Mouse (Mus musculus): ENCODE measurements around the gene St7. TPM values are rescaled to one million over a fixed set of nuclear protein-coding genes. Genes with fewer than 3 reads are reported as not detected.

The St7 gene
- polyA plus RNA-seq, 1 experiment from 2014 or later = 25.0 TPM

- no peak for ATAC-seq (ENCODE audit: low read depth)
Observed at GRCm38 (mm10) chr6:17912825-17913224, 220.1 kb downstream of the St7 start.

GRCm38 (mm10) chr6:17913315-17913714, 220.6 kb downstream of the St7 start:
- no peak overlapping the region for H3K4me2 ChIP-seq (ENCODE audit: low read depth, low read length)
- ATAC-seq (ENCODE audit: low read depth) = no peak
- WGBS = 69% methylated on average over 1 of the region's 1 CpGs
- no peak overlapping the region for H3K9ac ChIP-seq (ENCODE audit: low read depth, low read length)
- H3K9me3 ChIP-seq (ENCODE audit: control insufficient read depth, low read length) = no peaks in the 10 kb centered on the region
- H3K27me3 ChIP-seq (replicated peaks; ENCODE audit: control insufficient read depth, insufficient read depth, low read length) = no peaks in the 10 kb centered on the region
- no peaks in the 10 kb centered on the region for H3K4me1 ChIP-seq (ENCODE audit: control insufficient read depth, insufficient read depth, low read length)
- H3K36me3 ChIP-seq (ENCODE audit: control insufficient read depth, insufficient read depth, low read length) = peaks cover 3% of the 10 kb centered on the region; the same call in 1 of the 2 replicates
- no peak overlapping the region for H3K27ac ChIP-seq (replicated peaks; ENCODE audit: low read depth, low read length)
- DNase-seq (ENCODE audit: low spot score) = no peak
- no peak overlapping the region for H3K4me3 ChIP-seq (ENCODE audit: low read depth, low read length)

More at GRCm38 (mm10) chr6:17912825-17913224, 220.1 kb downstream of the St7 start:
- 71% methylated on average over 2 of the region's 2 CpGs for WGBS
- H3K4me3 ChIP-seq (ENCODE audit: low read depth, low read length) = no peak overlapping the region
- H3K27me3 ChIP-seq (replicated peaks; ENCODE audit: control insufficient read depth, insufficient read depth, low read length) = no peaks in the 10 kb centered on the region
- H3K9me3 ChIP-seq (ENCODE audit: control insufficient read depth, low read length) = no peaks in the 10 kb centered on the region
- no peak for DNase-seq (ENCODE audit: low spot score)
- no peaks in the 10 kb centered on the region for H3K4me1 ChIP-seq (ENCODE audit: control insufficient read depth, insufficient read depth, low read length)
- no peak overlapping the region for H3K4me2 ChIP-seq (ENCODE audit: low read depth, low read length)
- H3K9ac ChIP-seq (ENCODE audit: low read depth, low read length) = no peak overlapping the region
- H3K36me3 ChIP-seq (ENCODE audit: control insufficient read depth, insufficient read depth, low read length) = peaks cover 3% of the 10 kb centered on the region; the same call in 1 of the 2 replicates
- no peak overlapping the region for H3K27ac ChIP-seq (replicated peaks; ENCODE audit: low read depth, low read length)

- no peak for ATAC-seq (ENCODE audit: low read depth)
Observed at GRCm38 (mm10) chr6:17914300-17914699, 221.6 kb downstream of the St7 start.

DNA sequence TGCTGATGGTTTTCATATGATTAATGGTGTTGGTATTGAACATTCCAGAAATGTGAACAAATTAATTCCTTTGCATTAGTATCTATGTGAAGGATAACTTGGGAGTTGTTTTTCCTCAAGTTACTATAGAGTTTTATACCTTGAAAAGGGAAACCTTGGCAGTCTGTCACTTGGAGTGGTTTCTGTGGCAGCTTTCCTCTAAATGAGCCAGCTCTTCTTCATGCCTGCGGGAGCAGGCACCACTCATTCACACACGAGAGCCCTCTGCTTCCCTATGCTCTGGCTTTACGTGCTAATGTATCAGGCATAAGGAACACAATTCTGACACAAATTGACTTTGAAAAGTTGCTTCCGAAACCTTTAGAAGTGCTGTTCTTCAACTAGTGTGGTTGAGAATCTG, 224.5 kb downstream of the St7 start:
- Histone ChIP-seq H3K9ac (ENCODE audit: low read depth, low read length) (no peak overlapping the region), H3K4me1 (ENCODE audit: control insufficient read depth, insufficient read depth, low read length) (no peaks in the 10 kb centered on the region), H3K27ac (replicated peaks; ENCODE audit: low read depth, low read length) (no peak overlapping the region), H3K27me3 (replicated peaks; ENCODE audit: control insufficient read depth, insufficient read depth, low read length) (no peaks in the 10 kb centered on the region), H3K4me3 (ENCODE audit: low read depth, low read length) (no peak overlapping the region), H3K9me3 (ENCODE audit: control insufficient read depth, low read length) (no peaks in the 10 kb centered on the region), H3K36me3 (ENCODE audit: control insufficient read depth, insufficient read depth, low read length) (no peaks in the 10 kb centered on the region), H3K4me2 (ENCODE audit: low read depth, low read length) (no peak overlapping the region)
- 60% methylated on average over 4 of the region's 4 CpGs for WGBS
- peak; percentile 20 for DNase-seq (ENCODE audit: low spot score)
- no peak for ATAC-seq (ENCODE audit: low read depth)

More at GRCm38 (mm10) chr6:17914300-17914699, 221.6 kb downstream of the St7 start:
- Histone ChIP-seq H3K4me1 (ENCODE audit: control insufficient read depth, insufficient read depth, low read length) (no peaks in the 10 kb centered on the region), H3K4me2 (ENCODE audit: low read depth, low read length) (no peak overlapping the region), H3K4me3 (ENCODE audit: low read depth, low read length) (no peak overlapping the region), H3K9me3 (ENCODE audit: control insufficient read depth, low read length) (no peaks in the 10 kb centered on the region), H3K27ac (replicated peaks; ENCODE audit: low read depth, low read length) (no peak overlapping the region), H3K27me3 (replicated peaks; ENCODE audit: control insufficient read depth, insufficient read depth, low read length) (no peaks in the 10 kb centered on the region), H3K9ac (ENCODE audit: low read depth, low read length) (no peak overlapping the region), H3K36me3 (ENCODE audit: control insufficient read depth, insufficient read depth, low read length) (peaks cover 3% of the 10 kb centered on the region; the same call in 1 of the 2 replicates)
- 89% methylated on average over 3 of the region's 3 CpGs for WGBS
- no peak for DNase-seq (ENCODE audit: low spot score)

GRCm38 (mm10) chr6:17922180-17922579, 229.4 kb downstream of the St7 start:
- no peak overlapping the region for H3K9ac ChIP-seq (ENCODE audit: low read depth, low read length)
- no peak overlapping the region for H3K4me2 ChIP-seq (ENCODE audit: low read depth, low read length)
- 79% methylated on average over 1 of the region's 1 CpGs for WGBS

DNA sequence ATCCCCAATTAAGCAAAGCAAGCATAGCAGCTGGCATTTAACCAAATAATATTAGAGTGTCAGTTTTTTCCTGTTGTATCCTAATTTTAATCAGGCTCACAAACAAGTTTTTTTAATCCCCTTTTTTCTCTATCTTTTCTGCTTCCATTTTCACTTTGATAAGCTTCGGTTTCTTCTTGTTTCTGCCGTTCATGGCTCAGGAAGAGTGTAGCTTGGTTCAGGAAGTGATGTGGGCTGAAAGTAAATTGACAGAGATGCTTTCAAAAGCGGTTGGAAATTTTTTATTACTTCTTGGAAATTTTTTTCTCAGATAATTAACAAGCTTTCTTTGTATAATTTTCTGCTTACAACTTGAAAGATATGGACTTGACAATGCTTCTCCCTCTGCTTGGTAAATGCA, 230.2 kb downstream of the St7 start:
- no peak overlapping the region for H3K4me2 ChIP-seq (ENCODE audit: low read depth, low read length)
- WGBS = 79% methylated on average over 3 of the region's 3 CpGs
- no peak overlapping the region for H3K27ac ChIP-seq (replicated peaks; ENCODE audit: low read depth, low read length)
- ATAC-seq (ENCODE audit: low read depth) (no peak), DNase-seq (ENCODE audit: low spot score) (no peak)
- no peaks in the 10 kb centered on the region for H3K27me3 ChIP-seq (replicated peaks; ENCODE audit: control insufficient read depth, insufficient read depth, low read length)
- H3K9me3 ChIP-seq (ENCODE audit: control insufficient read depth, low read length) = no peaks in the 10 kb centered on the region
- peaks cover 8% of the 10 kb centered on the region for H3K4me1 ChIP-seq (ENCODE audit: control insufficient read depth, insufficient read depth, low read length)
- no peak overlapping the region for H3K4me3 ChIP-seq (ENCODE audit: low read depth, low read length)
- H3K9ac ChIP-seq (ENCODE audit: low read depth, low read length) = no peak overlapping the region
- H3K36me3 ChIP-seq (ENCODE audit: control insufficient read depth, insufficient read depth, low read length) = no peaks in the 10 kb centered on the region

More at GRCm38 (mm10) chr6:17922180-17922579, 229.4 kb downstream of the St7 start:
- Histone ChIP-seq H3K4me3 (ENCODE audit: low read depth, low read length) (no peak overlapping the region), H3K4me1 (ENCODE audit: control insufficient read depth, insufficient read depth, low read length) (0 out of 2 replicates have a peak, but pooled peaks cover 3% of the 10 kb centered on the region), H3K36me3 (ENCODE audit: control insufficient read depth, insufficient read depth, low read length) (no peaks in the 10 kb centered on the region), H3K9me3 (ENCODE audit: control insufficient read depth, low read length) (no peaks in the 10 kb centered on the region), H3K27me3 (replicated peaks; ENCODE audit: control insufficient read depth, insufficient read depth, low read length) (no peaks in the 10 kb centered on the region), H3K27ac (replicated peaks; ENCODE audit: low read depth, low read length) (no peak overlapping the region)
- ATAC-seq (ENCODE audit: low read depth) = no peak
- no peak for DNase-seq (ENCODE audit: low spot score)

DNA sequence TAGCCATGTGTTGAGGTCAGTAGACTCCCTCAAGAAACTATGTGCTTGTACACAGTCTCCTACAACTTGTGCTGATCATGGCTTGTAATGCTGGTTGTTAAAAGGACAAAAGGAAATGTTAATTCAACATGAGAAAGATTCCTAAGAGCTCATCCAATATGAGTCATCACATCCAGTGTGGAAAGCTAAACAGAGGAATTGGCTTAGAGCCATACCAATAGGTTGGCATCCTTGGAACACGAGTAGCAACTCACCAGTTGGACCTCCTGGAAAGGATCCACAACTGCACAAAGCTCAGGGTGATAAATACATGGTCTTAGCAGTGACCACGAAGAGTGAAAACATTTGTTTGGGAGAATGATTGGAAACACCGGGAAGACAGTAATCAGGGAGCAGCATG, 230.6 kb downstream of the St7 start:
- Histone ChIP-seq H3K4me2 (ENCODE audit: low read depth, low read length) (no peak overlapping the region), H3K9me3 (ENCODE audit: control insufficient read depth, low read length) (no peaks in the 10 kb centered on the region), H3K27ac (replicated peaks; ENCODE audit: low read depth, low read length) (no peak overlapping the region), H3K36me3 (ENCODE audit: control insufficient read depth, insufficient read depth, low read length) (no peaks in the 10 kb centered on the region), H3K27me3 (replicated peaks; ENCODE audit: control insufficient read depth, insufficient read depth, low read length) (no peaks in the 10 kb centered on the region), H3K4me1 (ENCODE audit: control insufficient read depth, insufficient read depth, low read length) (peaks cover 8% of the 10 kb centered on the region), H3K4me3 (ENCODE audit: low read depth, low read length) (no peak overlapping the region), H3K9ac (ENCODE audit: low read depth, low read length) (no peak overlapping the region)
- no peak for DNase-seq (ENCODE audit: low spot score)
- no peak for ATAC-seq (ENCODE audit: low read depth)
- WGBS = 46% methylated on average over 3 of the region's 3 CpGs

DNA sequence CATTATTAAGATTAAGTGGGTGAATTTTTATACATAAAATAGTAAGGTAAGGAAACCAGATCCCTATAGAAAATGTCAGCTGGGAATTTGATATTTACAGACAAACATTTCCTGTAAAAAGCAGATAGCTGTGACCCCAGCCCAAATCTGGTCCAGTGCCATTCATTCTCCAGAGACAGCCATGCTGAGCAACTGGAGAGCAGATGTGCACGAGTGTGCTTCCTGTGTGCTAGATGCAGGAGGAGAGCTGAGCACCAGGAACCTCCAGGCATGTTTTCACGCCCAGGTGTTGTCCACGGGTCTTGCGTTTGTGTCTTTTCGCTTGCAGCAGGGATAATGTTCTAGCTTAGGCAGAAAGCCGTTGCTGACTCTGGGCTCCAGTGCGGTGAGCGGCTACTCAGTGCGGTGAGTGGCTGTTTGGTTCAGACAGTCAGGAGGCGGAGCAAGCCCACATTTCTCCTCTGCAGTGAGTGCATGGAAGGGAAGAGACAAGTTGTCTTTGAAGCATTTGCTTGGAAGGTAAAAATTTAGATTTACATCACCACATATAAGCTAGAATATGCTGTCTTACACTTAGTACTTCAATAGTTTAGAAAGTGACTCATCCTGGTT, 231.3 kb downstream of the St7 start:
- DNase-seq (ENCODE audit: low spot score) (peak; percentile 31), ATAC-seq (ENCODE audit: low read depth) (no peak)
- WGBS = 67% methylated on average over 10 of the region's 10 CpGs
- Histone ChIP-seq H3K27ac (replicated peaks; ENCODE audit: low read depth, low read length) (no peak overlapping the region), H3K4me3 (ENCODE audit: low read depth, low read length) (no peak overlapping the region), H3K27me3 (replicated peaks; ENCODE audit: control insufficient read depth, insufficient read depth, low read length) (no peaks in the 10 kb centered on the region), H3K9me3 (ENCODE audit: control insufficient read depth, low read length) (no peaks in the 10 kb centered on the region), H3K36me3 (ENCODE audit: control insufficient read depth, insufficient read depth, low read length) (no peaks in the 10 kb centered on the region), H3K9ac (ENCODE audit: low read depth, low read length) (no peak overlapping the region), H3K4me2 (ENCODE audit: low read depth, low read length) (no peak overlapping the region; the same call in 1 of the 2 replicates), H3K4me1 (ENCODE audit: control insufficient read depth, insufficient read depth, low read length) (peaks cover 8% of the 10 kb centered on the region)

DNA sequence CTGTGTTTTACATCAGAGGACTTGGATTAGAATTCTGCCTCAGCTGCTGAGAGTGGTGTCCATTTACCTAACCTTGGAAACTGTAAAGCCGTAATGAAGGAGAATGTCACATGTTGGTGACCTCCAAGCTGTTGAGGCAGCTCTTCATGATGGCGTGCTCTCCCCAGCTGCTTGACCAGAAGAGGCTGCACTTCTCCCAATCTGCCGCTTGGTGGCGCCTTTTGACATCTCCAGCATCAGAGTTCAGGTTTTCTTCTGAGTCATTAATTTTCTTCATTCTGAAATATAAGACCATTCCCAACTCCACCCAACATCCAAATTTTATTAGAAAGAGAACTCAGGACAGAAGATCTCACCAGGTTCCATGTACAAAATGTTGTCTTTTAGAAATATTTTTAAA, 232.5 kb downstream of the St7 start:
- ATAC-seq (ENCODE audit: low read depth) (no peak), DNase-seq (ENCODE audit: low spot score) (no peak)
- Histone ChIP-seq H3K9ac (ENCODE audit: low read depth, low read length) (no peak overlapping the region), H3K4me1 (ENCODE audit: control insufficient read depth, insufficient read depth, low read length) (peaks cover 16% of the 10 kb centered on the region), H3K27me3 (replicated peaks; ENCODE audit: control insufficient read depth, insufficient read depth, low read length) (no peaks in the 10 kb centered on the region), H3K4me3 (ENCODE audit: low read depth, low read length) (no peak overlapping the region), H3K4me2 (ENCODE audit: low read depth, low read length) (no peak overlapping the region), H3K36me3 (ENCODE audit: control insufficient read depth, insufficient read depth, low read length) (no peaks in the 10 kb centered on the region), H3K9me3 (ENCODE audit: control insufficient read depth, low read length) (no peaks in the 10 kb centered on the region), H3K27ac (replicated peaks; ENCODE audit: low read depth, low read length) (no peak overlapping the region)
- WGBS = 38% methylated on average over 4 of the region's 4 CpGs

All from embryonic facial prominence, embryonic 14.5 days (tissue).